Mouse (Mus musculus) forebrain, embryonic 16.5 days (tissue): ENCODE measurements at regions not wholly inside any gene's neighbourhood (a gene's known extent, or its start where the extent isn't known, plus 50 kb on each side); places are given as distances from the start of the nearest gene placed in this dataset.

Experiments used
- ATAC-seq: fragments of 200-750 bp; cut with Nextera tagmentation; 2 replicates; pipeline ENCODE4 v1.8.0; 2017; ENCODE audit warnings: mild to moderate bottlenecking, moderate library complexity
- H3K27ac ChIP-seq: fragments of 300-500 bp; sonication (generic); 2 replicates; pipeline ENCODE4 v1.5.1; 2014; ENCODE audit warnings: low read length, control low read depth
- H3K27me3 ChIP-seq: fragments of 300-500 bp; sonication (generic); replicated peaks from 2 replicates; pipeline ENCODE4 v1.6.1; 2014; ENCODE audit warnings: low read length; ENCODE audit not compliant: control insufficient read depth, insufficient read depth
- H3K36me3 ChIP-seq: fragments of 300-500 bp; sonication (generic); 2 replicates; pipeline ENCODE4 v1.6.1; 2014; ENCODE audit not compliant: control insufficient read depth, insufficient read depth
- H3K4me1 ChIP-seq: fragments of 300-500 bp; sonication (generic); replicated peaks from 2 replicates; pipeline ENCODE4 v1.6.1; 2014; ENCODE audit warnings: low read length; ENCODE audit not compliant: control insufficient read depth, insufficient read depth
- H3K4me2 ChIP-seq: fragments of 300-500 bp; sonication (generic); 2 replicates; pipeline ENCODE4 v1.6.1; 2014; ENCODE audit warnings: mild to moderate bottlenecking, low read length, control low read depth
- H3K4me3 ChIP-seq: fragments of 300-500 bp; sonication (generic); replicated peaks from 2 replicates; pipeline ENCODE4 v1.5.1; 2014; ENCODE audit warnings: mild to moderate bottlenecking, low read length, control low read depth
- H3K9ac ChIP-seq: fragments of 300-500 bp; sonication (generic); replicated peaks from 2 replicates; pipeline ENCODE4 v1.6.1; 2014; ENCODE audit warnings: low read depth, low read length, control low read depth
- H3K9me3 ChIP-seq: fragments of 300-500 bp; sonication (generic); 2 replicates; pipeline ENCODE4 v1.6.1; 2016; ENCODE audit warnings: low read length; ENCODE audit not compliant: control insufficient read depth
- WGBS: fragments of 180-500 bp; shearing (Covaris S2); extraction: QIAGEN DNeasy Blood & Tissue Kit; methylation state at CpG from one replicate; pipeline ENCODE4 v1.1.7; 2014; 5-methylcytosine and 5-hydroxymethylcytosine counted together

DNA sequence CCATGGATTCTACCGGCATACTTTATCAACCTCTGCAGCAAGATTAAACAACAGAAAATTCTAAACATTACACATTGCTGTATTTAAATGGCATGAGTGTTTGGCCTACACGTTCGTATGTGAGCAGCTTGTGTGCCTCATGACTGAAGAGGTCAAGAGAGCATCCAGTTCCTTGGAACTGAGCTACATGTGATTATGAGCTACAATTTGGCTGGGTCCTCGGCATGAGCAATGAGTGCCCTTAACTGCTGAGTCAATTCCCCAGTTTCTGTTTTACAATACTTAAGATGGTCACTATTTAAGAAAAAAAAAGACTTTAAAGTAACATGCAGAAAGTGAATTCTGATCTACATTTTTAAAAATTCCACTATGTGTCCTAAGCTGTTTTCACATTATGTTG lies 338.4 kb upstream of the Gpc6 start:
- H3K27me3 ChIP-seq: no peaks in the 10 kb centered on the region
- no peak overlapping the region for H3K9ac ChIP-seq
- H3K27ac ChIP-seq: no peak overlapping the region
- H3K9me3 ChIP-seq: no peaks in the 10 kb centered on the region
- no peaks in the 10 kb centered on the region for H3K4me1 ChIP-seq
- H3K4me3 ChIP-seq: no peak overlapping the region
- ATAC-seq: no peak
- 91% methylated on average over 4 of the region's 4 CpGs for WGBS
- no peaks in the 10 kb centered on the region for H3K36me3 ChIP-seq
- no peak overlapping the region for H3K4me2 ChIP-seq

DNA sequence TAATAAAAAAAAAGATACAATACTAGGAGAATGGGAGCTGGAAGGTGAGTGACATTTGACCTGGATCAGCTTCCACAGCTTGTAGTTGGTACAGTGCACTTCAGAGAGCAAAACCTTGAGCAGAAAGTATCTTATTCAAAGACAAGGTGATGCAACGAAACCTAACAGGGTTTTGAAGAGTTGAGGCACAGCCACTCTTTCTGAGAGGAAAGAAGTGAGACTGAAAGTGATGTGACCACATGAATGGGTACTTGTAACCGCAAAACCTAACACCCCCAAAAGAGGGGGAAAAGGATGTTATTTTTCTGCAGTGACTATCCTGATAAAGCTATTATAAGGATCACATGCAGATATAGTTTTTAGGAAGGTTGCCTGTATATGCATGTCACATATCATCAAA lies 335.6 kb upstream of the Gpc6 start:
- Histone ChIP-seq H3K9me3 (no peaks in the 10 kb centered on the region), H3K4me1 (no peaks in the 10 kb centered on the region), H3K4me3 (no peak overlapping the region), H3K36me3 (no peaks in the 10 kb centered on the region), H3K9ac (no peak overlapping the region), H3K4me2 (no peak overlapping the region), H3K27me3 (no peaks in the 10 kb centered on the region), H3K27ac (no peak overlapping the region)
- WGBS: 89% methylated on average over 2 of the region's 2 CpGs
- ATAC-seq: no peak

DNA sequence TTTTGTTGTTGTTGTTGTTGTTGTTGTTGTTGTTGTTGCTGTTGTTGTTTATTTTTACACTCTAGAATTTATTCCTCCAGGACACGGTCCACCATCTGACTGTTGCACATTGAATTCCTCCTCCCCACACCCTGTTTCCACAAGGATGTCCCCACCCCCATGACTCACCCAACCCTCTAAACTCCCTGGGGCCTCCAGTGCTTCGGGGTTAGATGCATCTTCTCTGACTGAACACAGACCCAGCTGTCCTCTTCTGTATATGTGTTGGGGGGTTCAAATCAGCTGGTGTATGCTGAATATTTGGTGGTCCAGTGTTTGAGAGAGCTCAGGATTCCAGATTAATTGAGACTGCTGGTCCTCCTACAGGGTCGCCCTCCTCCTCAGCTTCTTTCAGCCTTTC lies 335.0 kb upstream of the Gpc6 start:
- Histone ChIP-seq H3K27me3 (no peaks in the 10 kb centered on the region), H3K36me3 (no peaks in the 10 kb centered on the region), H3K4me1 (no peaks in the 10 kb centered on the region), H3K9me3 (no peaks in the 10 kb centered on the region), H3K27ac (no peak overlapping the region), H3K4me3 (no peak overlapping the region), H3K4me2 (no peak overlapping the region), H3K9ac (no peak overlapping the region)
- WGBS: 92% methylated on average over 3 of the region's 3 CpGs
- ATAC-seq: no peak

DNA sequence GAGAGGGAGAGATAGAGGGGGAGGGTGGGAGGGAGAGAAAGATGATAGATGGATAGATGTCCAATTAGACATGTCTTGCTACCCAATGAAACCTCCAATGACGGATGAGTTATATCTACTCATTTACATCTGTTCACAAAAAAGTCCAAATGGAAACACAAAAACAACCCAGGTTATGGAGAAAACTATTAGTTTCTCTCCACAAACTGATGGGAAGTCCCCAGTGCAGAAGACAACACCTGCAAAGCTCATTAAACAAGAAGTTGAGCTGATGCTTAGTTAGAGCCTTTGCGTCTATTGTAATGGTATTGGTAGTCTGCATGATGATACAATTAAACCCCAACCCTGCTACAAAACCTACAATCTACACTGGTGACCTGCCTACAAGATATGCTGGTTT lies 317.0 kb upstream of the Gpc6 start:
- Histone ChIP-seq H3K27ac (no peak overlapping the region), H3K27me3 (no peaks in the 10 kb centered on the region), H3K4me3 (no peak overlapping the region), H3K4me1 (no peaks in the 10 kb centered on the region), H3K4me2 (no peak overlapping the region), H3K9me3 (no peaks in the 10 kb centered on the region), H3K36me3 (no peaks in the 10 kb centered on the region), H3K9ac (no peak overlapping the region)
- 95% methylated on average over 2 of the region's 2 CpGs for WGBS
- ATAC-seq: no peak

DNA sequence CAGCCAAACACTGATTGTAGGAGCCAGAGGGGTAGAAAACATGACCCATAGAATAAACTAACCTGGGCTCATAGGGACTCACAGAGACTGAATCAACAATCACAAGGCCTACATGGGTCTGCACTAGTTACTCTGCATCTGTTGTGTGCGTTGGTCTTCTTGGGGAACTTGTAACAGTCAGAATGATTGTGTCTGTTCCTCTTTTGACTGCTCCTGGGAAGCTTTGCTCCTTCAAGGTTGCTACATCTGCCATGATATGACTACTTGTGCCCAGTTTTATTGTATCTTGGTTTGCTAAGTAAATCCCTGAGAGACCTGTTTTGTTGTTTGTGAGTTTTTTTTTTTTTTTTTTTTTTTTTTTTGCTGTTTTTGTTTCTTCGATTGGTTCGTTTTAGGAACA lies 313.9 kb upstream of the Gpc6 start:
- H3K36me3 ChIP-seq: no peaks in the 10 kb centered on the region
- H3K9ac ChIP-seq: no peak overlapping the region
- no peaks in the 10 kb centered on the region for H3K9me3 ChIP-seq
- H3K4me2 ChIP-seq: no peak overlapping the region
- H3K27ac ChIP-seq: no peak overlapping the region
- no peak overlapping the region for H3K4me3 ChIP-seq
- WGBS: 85% methylated on average over 3 of the region's 3 CpGs
- no peaks in the 10 kb centered on the region for H3K4me1 ChIP-seq
- no peak for ATAC-seq
- no peaks in the 10 kb centered on the region for H3K27me3 ChIP-seq

DNA sequence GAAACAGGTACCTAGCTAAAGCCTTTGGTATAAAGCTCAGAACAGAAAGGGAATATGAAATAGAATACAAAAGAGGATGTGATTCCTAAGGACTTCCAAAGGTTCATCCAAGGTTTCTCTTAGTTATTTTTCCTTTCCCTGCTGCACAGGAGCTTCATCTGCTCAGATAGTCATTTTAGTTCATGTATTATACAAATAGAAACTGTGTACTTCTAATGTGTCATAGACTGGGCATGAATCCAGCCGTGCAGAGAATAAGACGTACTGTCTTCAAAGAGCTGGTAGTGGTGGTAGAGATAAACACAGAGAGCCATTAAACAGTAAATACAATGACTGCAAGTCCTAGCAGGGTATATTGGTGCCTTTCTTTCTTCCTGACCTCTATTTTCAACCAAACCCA lies 292.9 kb upstream of the Gpc6 start:
- H3K4me2 ChIP-seq: no peak overlapping the region
- 65% methylated on average over 2 of the region's 2 CpGs for WGBS
- H3K27me3 ChIP-seq: no peaks in the 10 kb centered on the region
- H3K9ac ChIP-seq: no peak overlapping the region
- H3K36me3 ChIP-seq: no peaks in the 10 kb centered on the region
- H3K27ac ChIP-seq: no peak overlapping the region
- H3K4me1 ChIP-seq: no peaks in the 10 kb centered on the region
- no peak for ATAC-seq
- H3K9me3 ChIP-seq: no peaks in the 10 kb centered on the region
- no peak overlapping the region for H3K4me3 ChIP-seq

DNA sequence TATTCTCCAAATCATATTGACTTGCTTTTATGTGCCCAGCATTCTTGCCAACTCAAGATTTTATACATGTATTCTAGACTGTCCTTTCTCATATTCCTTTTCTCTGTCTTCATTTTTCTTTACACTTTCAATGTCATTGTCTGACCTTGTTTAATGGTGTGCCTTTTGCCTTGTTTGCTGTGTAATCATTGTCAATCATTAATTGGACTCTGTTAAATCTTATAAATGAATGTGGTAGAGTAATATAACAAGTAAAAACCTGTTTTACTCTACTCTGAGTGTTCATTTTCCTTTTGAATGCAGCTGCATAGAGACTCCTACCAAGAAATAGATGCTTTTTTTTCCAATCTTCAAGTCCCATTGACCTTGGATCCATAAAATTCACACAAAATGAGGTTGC lies 283.0 kb upstream of the Gpc6 start:
- no peaks in the 10 kb centered on the region for H3K27me3 ChIP-seq
- ATAC-seq: no peak
- H3K9me3 ChIP-seq: no peaks in the 10 kb centered on the region
- H3K4me3 ChIP-seq: no peak overlapping the region
- H3K27ac ChIP-seq: no peak overlapping the region
- no peak overlapping the region for H3K4me2 ChIP-seq
- no peaks in the 10 kb centered on the region for H3K4me1 ChIP-seq
- H3K9ac ChIP-seq: no peak overlapping the region
- no peaks in the 10 kb centered on the region for H3K36me3 ChIP-seq

DNA sequence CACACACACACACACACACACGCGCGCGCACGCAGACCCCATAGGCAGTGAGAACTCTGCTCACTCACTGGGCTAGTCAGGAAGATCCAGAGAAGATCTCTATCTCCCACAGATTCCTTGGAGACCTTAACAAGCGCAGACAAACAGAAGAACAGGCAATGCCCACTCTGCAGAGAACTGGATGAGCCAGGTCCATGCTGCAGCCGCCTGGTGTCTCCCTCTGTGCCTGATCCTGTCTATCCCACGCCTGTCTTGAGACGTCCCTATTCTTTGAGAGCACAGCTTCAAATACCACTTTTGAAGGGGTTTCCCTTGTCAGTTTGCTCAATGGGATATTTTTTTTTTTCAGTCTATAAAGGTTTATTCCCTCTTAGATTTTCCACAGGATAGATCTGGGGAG lies 273.2 kb upstream of the Gpc6 start:
- WGBS: 86% methylated on average over 9 of the region's 9 CpGs

DNA sequence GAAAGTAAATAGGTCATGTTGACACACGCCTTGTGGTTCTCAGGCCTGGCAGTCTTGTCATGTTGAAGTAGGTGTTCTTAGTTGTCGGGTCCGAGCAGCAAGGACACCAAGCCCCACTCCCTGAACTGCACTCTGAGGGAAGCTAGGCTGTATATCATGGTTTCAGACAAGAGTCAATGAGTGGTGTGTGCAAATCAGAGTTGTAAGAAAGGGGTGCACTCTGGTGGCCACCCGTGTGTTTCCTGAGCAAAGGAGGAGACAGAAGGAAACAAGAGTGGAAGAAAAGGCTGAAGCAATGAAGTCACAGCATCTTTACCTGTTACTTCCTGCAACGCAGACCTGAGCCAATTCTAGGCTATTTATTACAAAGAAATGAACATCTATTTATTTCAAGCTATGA lies 241.2 kb upstream of the Gpc6 start:
- no peak overlapping the region for H3K9ac ChIP-seq
- no peaks in the 10 kb centered on the region for H3K27me3 ChIP-seq
- WGBS: 91% methylated on average over 5 of the region's 5 CpGs
- no peak overlapping the region for H3K4me2 ChIP-seq
- H3K9me3 ChIP-seq: peaks cover 1% of the 10 kb centered on the region; the same call in 1 of the 2 replicates
- no peak overlapping the region for H3K4me3 ChIP-seq
- no peak overlapping the region for H3K27ac ChIP-seq
- ATAC-seq: no peak
- H3K36me3 ChIP-seq: no peaks in the 10 kb centered on the region
- no peaks in the 10 kb centered on the region for H3K4me1 ChIP-seq

More for the DNA sequence above, 273.2 kb upstream of the Gpc6 start:
- Histone ChIP-seq H3K27me3 (no peaks in the 10 kb centered on the region), H3K27ac (no peak overlapping the region), H3K4me3 (no peak overlapping the region), H3K9ac (no peak overlapping the region), H3K4me2 (no peak overlapping the region), H3K36me3 (no peaks in the 10 kb centered on the region), H3K9me3 (no peaks in the 10 kb centered on the region), H3K4me1 (no peaks in the 10 kb centered on the region)
- no peak for ATAC-seq

DNA sequence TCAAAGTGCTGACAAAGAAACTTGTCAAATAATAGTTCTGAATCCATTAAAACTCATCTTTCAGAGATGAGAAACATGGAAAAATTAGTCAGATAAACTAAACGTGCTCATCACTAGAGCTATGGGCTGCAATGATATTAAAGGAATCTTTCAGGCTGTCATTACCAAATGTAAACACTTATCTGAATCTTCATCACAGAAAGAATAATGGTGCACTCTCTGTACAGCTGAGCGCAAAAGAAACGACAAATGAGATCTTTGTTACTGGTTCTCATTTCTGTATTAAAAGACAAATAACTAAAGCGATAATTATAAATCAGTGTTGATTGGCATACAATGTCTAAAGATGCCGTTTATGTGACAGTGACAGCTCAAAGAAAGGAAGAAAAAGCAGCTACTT lies 227.4 kb upstream of the Gpc6 start:
- H3K4me1 ChIP-seq: peaks cover 3% of the 10 kb centered on the region; the same call in 1 of the 2 replicates
- no peak overlapping the region for H3K9ac ChIP-seq
- no peaks in the 10 kb centered on the region for H3K9me3 ChIP-seq
- no peak overlapping the region for H3K4me2 ChIP-seq
- ATAC-seq: peak; percentile 64
- no peak overlapping the region for H3K4me3 ChIP-seq
- WGBS: 52% methylated on average over 5 of the region's 5 CpGs
- no peaks in the 10 kb centered on the region for H3K27me3 ChIP-seq
- no peaks in the 10 kb centered on the region for H3K36me3 ChIP-seq
- H3K27ac ChIP-seq: no peak overlapping the region
